Mouse (Mus musculus): ENCODE measurements around the gene Yipf3.

DNA sequence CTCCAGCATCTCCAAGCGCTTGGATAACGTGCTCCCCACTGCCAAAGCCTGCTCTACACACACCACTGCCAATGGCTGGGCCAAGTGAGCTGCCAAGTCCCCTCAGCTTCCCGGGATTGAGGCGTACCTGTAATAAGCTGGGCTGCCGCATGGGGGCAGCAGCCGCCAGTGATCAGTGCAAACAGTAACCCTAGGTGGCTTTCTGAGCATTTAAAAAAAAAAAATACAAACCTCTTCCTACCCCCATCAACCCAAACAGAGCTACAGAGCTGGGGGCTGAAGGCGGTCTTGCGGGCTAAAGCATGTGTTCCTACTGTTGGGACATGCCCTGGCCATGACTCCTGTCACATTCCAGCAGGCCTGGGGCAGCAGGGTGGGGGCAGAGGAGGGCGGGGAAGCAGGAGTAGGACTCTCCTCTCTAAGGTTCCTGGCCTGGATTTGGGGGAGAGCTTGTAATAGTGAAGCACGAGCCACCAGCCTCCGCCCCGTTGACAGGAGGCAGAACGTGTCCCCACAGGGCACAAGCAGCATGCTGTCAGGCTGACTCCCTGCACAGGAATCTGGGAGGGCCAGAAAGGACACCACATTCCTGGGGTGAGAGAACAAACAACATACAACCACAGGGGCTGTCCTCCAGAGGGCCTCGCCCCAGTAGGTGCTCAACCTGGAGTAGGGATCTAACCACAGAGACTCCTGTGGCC, 18.2 kb downstream of the Yipf3 start:
- TF ChIP-seq CTCF (IDR thresholded peaks at IDR 0.05; ENCODE audit: low read depth, low read length), result peak; percentile 79
- no peak for TF ChIP-seq POLR2A (IDR thresholded peaks at IDR 0.05; ENCODE audit: insufficient read depth, low read length)
